Mouse (Mus musculus): ENCODE results near the gene Abcf1.

Abcf1 gene

DNA sequence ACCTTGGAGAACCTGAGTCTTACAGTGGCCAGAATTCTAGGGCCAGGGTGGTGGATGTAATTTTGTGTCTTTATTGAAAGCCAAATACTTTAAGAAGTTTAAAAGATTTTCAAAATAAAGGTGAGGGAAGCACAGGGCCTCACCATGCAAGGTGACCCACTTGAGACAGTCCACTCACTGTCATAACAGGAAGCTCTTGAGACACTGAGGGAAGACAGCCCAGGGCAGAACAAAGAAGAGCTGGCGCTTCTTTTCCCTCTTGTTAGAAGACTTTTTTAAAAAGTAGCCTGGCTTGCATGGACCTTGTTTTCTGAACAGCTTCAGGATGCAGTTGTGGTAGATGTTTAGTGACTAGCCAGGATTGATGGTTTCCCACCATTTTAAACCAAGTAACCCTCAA is 49.2 kb downstream of the Abcf1 start:
- DNase-seq (ENCODE audit: low read depth, low spot score): no peak

GRCm38 (mm10) chr17:35919864-35920301 is 49.7 kb downstream of the Abcf1 start:
- DNase-seq (ENCODE audit: low read depth, low spot score): no peak

- peak; percentile 97 for DNase-seq (ENCODE audit: low read depth, low spot score)
These were observed 50.4 kb downstream of the Abcf1 start for GRCm38 (mm10) chr17:35919060-35919715.

DNA sequence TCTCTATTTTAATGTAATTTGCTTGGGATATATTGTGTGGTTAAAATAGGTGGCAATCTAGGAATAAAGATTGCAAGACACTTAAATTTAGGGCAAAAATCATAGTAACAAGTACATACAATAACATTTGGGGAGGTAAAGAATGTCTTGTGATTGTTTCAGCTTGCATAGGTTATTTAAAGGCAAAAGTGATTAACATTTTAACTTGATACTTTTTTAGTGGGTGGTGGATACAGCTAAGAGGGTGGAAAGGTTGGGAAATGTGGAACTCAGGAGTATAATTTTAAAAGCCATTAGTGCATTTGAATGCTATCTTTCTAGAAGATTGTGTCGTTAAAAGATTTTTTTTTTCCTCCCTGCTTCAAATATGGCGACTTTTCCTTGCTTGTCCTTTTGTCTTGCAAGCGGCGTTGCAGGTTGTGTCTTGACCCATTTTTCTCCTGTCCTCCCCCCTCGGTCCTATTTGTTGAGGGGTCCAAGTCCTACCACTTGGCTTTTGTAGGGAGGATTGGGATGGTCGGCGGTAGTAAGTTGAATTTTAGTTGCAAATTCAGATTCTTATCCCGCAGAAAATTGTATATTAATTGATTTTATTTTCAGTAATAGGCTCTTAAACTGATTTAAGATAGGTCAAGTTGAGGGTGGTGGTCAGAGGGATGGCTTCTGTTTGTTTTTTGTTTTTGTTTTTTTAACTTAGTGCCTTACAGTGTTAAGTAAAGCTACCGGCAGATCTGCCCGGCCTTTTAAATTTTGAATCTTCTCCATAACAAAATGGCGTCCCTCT is 51.1 kb downstream of the Abcf1 start:
- peak; percentile 68 for DNase-seq (ENCODE audit: low read depth, low spot score)

GRCm38 (mm10) chr17:35917463-35918251 is 51.9 kb downstream of the Abcf1 start:
- peak; percentile 68 for DNase-seq (ENCODE audit: low read depth, low spot score)

GRCm38 (mm10) chr17:35917143-35917462 is 52.5 kb downstream of the Abcf1 start:
- DNase-seq (ENCODE audit: low read depth, low spot score): no peak

DNA sequence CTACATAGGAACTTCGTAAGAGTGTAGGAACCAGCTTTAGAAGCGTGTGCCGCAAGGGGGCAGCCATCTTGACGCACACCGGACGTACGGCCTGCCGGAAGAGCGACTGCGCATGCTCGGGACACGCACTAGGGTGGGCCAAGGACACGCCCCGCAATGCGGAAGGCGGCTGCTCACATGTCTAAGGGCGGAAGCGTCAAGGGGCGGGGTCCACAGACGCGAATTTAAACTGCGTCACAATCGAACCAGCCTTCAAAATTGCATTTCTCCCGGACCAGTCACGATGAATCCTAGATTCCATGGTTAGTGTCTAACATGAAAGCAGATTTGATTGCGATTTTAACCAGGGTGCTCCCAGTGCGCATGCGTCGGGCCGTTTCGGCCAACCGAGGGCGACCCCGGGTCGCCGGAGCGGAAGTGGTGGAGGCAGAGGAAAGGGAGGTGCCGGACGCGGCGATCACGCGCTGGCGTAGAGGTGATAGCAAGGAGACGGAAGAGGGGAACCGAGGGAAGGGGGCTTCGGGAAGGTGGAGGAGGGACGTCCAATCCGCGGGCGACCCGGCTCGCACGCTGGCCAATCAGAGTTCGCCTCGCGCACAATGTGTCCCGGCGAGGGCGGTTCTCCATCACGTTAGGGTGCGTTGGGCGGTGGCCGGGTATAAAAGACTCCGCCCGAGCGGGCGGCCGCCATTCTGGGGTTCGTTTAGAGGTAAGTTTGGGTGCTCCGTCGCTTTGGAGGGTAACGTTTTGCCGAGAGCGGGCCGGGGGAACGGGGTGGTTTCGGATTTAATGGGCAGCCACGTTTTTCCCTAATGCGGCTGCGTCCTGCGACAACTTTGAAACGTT is 53.0 kb downstream of the Abcf1 start, which contains the start of the genes Mrps18b and Ppp1r10:
Mrps18b (minus strand) TSS at position 93 of the 846 bp plus-strand sequence.
Ppp1r10 (plus strand) TSS at position 138 of the 846 bp plus-strand sequence.
- DNase-seq (ENCODE audit: low read depth, low spot score): peak; percentile 100

- peak; percentile 45 for DNase-seq (ENCODE audit: low read depth, low spot score)
These were observed 53.8 kb downstream of the Abcf1 start for GRCm38 (mm10) chr17:35915538-35916296.

DNA sequence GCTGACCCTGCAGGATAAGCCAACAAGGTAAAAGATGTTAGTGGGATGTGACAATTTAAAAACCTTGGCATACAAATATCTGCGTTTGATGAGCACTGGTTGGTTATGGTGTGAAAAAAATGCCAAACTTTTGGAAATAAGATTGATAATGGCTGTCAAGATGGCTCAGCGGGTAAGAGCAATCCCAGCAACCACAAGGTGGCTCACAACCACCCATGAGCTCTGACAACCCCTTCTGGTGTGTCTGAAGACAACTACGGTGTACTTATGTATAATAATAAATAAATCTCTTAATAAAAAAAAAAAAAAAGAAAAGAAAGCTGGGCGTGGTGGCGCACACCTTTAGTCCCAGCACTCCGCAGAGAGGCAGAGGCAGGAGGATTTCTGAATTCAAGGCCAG is 54.6 kb downstream of the Abcf1 start:
- no peak for DNase-seq (ENCODE audit: low read depth, low spot score)

DNA sequence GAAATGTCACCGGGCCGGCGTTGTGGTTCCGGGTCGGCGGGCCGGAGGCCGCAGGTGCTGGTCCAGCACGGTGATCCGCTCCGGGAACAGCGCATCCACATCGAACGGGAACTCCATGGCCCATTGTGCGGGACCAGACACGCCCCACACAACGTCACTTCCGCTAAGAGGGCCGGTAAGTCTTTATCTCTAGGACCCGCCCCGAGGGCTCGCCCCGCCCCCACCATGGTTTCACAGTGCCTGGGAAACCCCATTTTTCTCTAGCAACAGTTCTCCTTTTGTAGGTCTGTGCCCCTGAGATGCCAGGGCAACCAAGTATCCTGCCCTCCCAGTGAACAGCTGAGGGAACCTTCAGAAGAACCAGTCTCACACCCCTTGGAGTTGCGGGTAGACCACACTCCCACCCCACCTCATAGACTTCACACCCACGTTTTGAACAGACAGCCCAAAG is 59.6 kb downstream of the Abcf1 start, which contains the start of gene Atat1:
Atat1 (minus strand) TSS at position 157 of the 451 bp plus-strand sequence.
- peak; percentile 98 for DNase-seq (ENCODE audit: low read depth, low spot score)

GRCm38 (mm10) chr17:35909186-35909918 is 60.2 kb downstream of the Abcf1 start:
- peak; percentile 26 for DNase-seq (ENCODE audit: low read depth, low spot score)

GRCm38 (mm10) chr17:35907609-35908008 is 62.0 kb downstream of the Abcf1 start:
- peak; percentile 59 for DNase-seq (ENCODE audit: low read depth, low spot score)
